Mouse (Mus musculus): ENCODE measurements around the gene Pecr. TPM values are rescaled to one million over a fixed set of nuclear protein-coding genes. Genes with fewer than 3 reads are reported as not detected.

The Pecr gene
- total and polyA plus RNA-seq, 3 experiments, result 10.7 to 15.5 TPM; not detected in 1

- no peak overlapping the region for H3K4me3 ChIP-seq (ENCODE audit: control insufficient read depth in 1 of 2, insufficient read depth in 1 of 2, low read depth in 2 of 2, low read length in 2 of 2)
- H3K9me3 ChIP-seq (replicated peaks; ENCODE audit: insufficient read depth, low read length), result no peaks in the 10 kb centered on the region
- no peak for TF ChIP-seq POLR2A (IDR thresholded peaks at IDR 0.05; ENCODE audit: control insufficient read depth in 1 of 2, insufficient read depth in 1 of 2, low read depth in 1 of 2, low read length in 2 of 2, poor library complexity in 1 of 2)
- TF ChIP-seq CHD2 (IDR thresholded peaks at IDR 0.05; ENCODE audit: low read length), result no peak
- no peak for TF ChIP-seq SIN3A (IDR thresholded peaks at IDR 0.05; ENCODE audit: low read length)
- TF ChIP-seq GATA1 (IDR thresholded peaks at IDR 0.05; ENCODE audit: low read depth, low read length), result no peak
- no peak for TF ChIP-seq TCF12 (IDR thresholded peaks at IDR 0.05; ENCODE audit: low read depth, low read length)
- TF ChIP-seq RAD21 (IDR thresholded peaks at IDR 0.05; ENCODE audit: low read depth, low read length), result no peak
- TF ChIP-seq MYB (IDR thresholded peaks at IDR 0.05; ENCODE audit: low read depth, low read length), result no peak
- no peak for TF ChIP-seq MAX (IDR thresholded peaks at IDR 0.05; ENCODE audit: low read length)
- no peak for TF ChIP-seq GABPA (IDR thresholded peaks at IDR 0.05; ENCODE audit: low read depth, low read length)
- no peak for TF ChIP-seq UBTF (IDR thresholded peaks at IDR 0.05; ENCODE audit: borderline replicate concordance, insufficient read depth, low read depth, low read length)
- peaks cover 3 to 8% of the 10 kb centered on the region in 2 experiments; a peak in 3 of 4 replicates for H3K27me3 ChIP-seq (ENCODE audit: control insufficient read depth in 1 of 2, insufficient read depth in 2 of 2, low read length in 2 of 2)
- no peaks in the 10 kb centered on the region; the same call in 1 of the 2 replicates for H3K79me2 ChIP-seq (ENCODE audit: control insufficient read depth, insufficient read depth, low read length, poor library complexity)
- no peak overlapping the region for H3K27ac ChIP-seq (ENCODE audit: control insufficient read depth, low read depth, low read length)
- H3K36me3 ChIP-seq (ENCODE audit: control insufficient read depth in 1 of 2, insufficient read depth in 2 of 2, low read length in 2 of 2), result peaks cover 0 to 2% of the 10 kb centered on the region in 2 experiments; a peak in 2 of 4 replicates
- H3K4me1 ChIP-seq (ENCODE audit: control insufficient read depth in 1 of 2, insufficient read depth in 2 of 2, low read length in 2 of 2), result 0 out of 4 replicates have a peak, but pooled peaks cover 0 to 4% of the 10 kb centered on the region in 2 experiments
- H3K9ac ChIP-seq (ENCODE audit: control insufficient read depth, low read depth, low read length, poor library complexity, severe bottlenecking), result no peak overlapping the region
- no peak for DNase-seq (ENCODE audit: low read depth, low spot score)
Measured at GRCm38 (mm10) chr1:72288527-72289150, 4.5 kb upstream of the Pecr start.

GRCm38 (mm10) chr1:72287893-72288292, 3.8 kb upstream of the Pecr start:
- Histone ChIP-seq H3K36me3 (ENCODE audit: control insufficient read depth in 1 of 2, insufficient read depth in 2 of 2, low read length in 2 of 2) (peaks cover 0 to 4% of the 10 kb centered on the region in 2 experiments; a peak in 2 of 4 replicates), H3K4me3 (ENCODE audit: control insufficient read depth in 1 of 2, insufficient read depth in 1 of 2, low read depth in 2 of 2, low read length in 2 of 2) (no peak overlapping the region), H3K79me2 (ENCODE audit: control insufficient read depth, insufficient read depth, low read length, poor library complexity) (no peaks in the 10 kb centered on the region; the same call in 1 of the 2 replicates), H3K9me3 (replicated peaks; ENCODE audit: insufficient read depth, low read length) (no peaks in the 10 kb centered on the region), H3K27ac (ENCODE audit: control insufficient read depth, low read depth, low read length) (no peak overlapping the region), H3K27me3 (ENCODE audit: control insufficient read depth in 1 of 2, insufficient read depth in 2 of 2, low read length in 2 of 2) (peaks cover 3 to 6% of the 10 kb centered on the region in 2 experiments; a peak in 3 of 4 replicates), H3K9ac (ENCODE audit: control insufficient read depth, low read depth, low read length, poor library complexity, severe bottlenecking) (no peak overlapping the region), H3K4me1 (ENCODE audit: control insufficient read depth in 1 of 2, insufficient read depth in 2 of 2, low read length in 2 of 2) (peaks cover 0 to 7% of the 10 kb centered on the region in 2 experiments; a peak in 2 of 4 replicates)
- TF ChIP-seq UBTF (IDR thresholded peaks at IDR 0.05; ENCODE audit: borderline replicate concordance, insufficient read depth, low read depth, low read length), result no peak
- no peak for TF ChIP-seq CTCF (IDR thresholded peaks at IDR 0.05 in 2 of 3, conservative IDR thresholded peaks at IDR 0.05 in 1 of 3; ENCODE audit: control insufficient read depth in 1 of 3, insufficient read depth in 1 of 3, low read depth in 2 of 3, low read length in 3 of 3, poor library complexity in 1 of 3, severe bottlenecking in 1 of 3)
- TF ChIP-seq GABPA (IDR thresholded peaks at IDR 0.05; ENCODE audit: low read depth, low read length), result no peak
- TF ChIP-seq ELF1 (IDR thresholded peaks at IDR 0.05; ENCODE audit: low read depth, low read length), result no peak
- TF ChIP-seq ZC3H11A (IDR thresholded peaks at IDR 0.05; ENCODE audit: low read depth, low read length), result no peak
- no peak for TF ChIP-seq MAX (IDR thresholded peaks at IDR 0.05; ENCODE audit: low read length)
- TF ChIP-seq BHLHE40 (IDR thresholded peaks at IDR 0.05; ENCODE audit: borderline replicate concordance, low read depth, low read length), result no peak
- TF ChIP-seq SIN3A (IDR thresholded peaks at IDR 0.05; ENCODE audit: low read length), result no peak
- no peak for TF ChIP-seq SMC3 (IDR thresholded peaks at IDR 0.05; ENCODE audit: low read depth, low read length)
- TF ChIP-seq CHD1 (IDR thresholded peaks at IDR 0.05; ENCODE audit: low read depth, low read length), result no peak
- TF ChIP-seq TBP (IDR thresholded peaks at IDR 0.05; ENCODE audit: low read depth, low read length), result no peak
- no peak for TF ChIP-seq MEF2A (IDR thresholded peaks at IDR 0.05; ENCODE audit: extremely low read depth, insufficient replicate concordance, low read depth, low read length, poor library complexity, severe bottlenecking)
- no peak for TF ChIP-seq MAFK (IDR thresholded peaks at IDR 0.05; ENCODE audit: borderline replicate concordance, low read depth, low read length)
- no peak for TF ChIP-seq RAD21 (IDR thresholded peaks at IDR 0.05; ENCODE audit: low read depth, low read length)
- no peak for DNase-seq (ENCODE audit: low read depth, low spot score)
